Mouse (Mus musculus) CH12.LX (cell line): ENCODE data around the gene Tagln2. TPM values are rescaled to one million over a fixed set of nuclear protein-coding genes. Genes with fewer than 3 reads are reported as not detected.

Source experiments
- DNase-seq: peaks from one replicate; pipeline ENCODE4 v3.0.0-alpha.2; 2013; ENCODE audit errors: extremely low read depth
- H3K27ac ChIP-seq: 2 replicates; pipeline ENCODE4 v1.5.1; 2012; ENCODE audit warnings: low read depth, mild to moderate bottlenecking, control low read depth, moderate library complexity; ENCODE audit not compliant: insufficient read depth
- H3K27me3 ChIP-seq: replicated peaks from 2 replicates; pipeline ENCODE3; 2012; ENCODE audit warnings: inconsistent platforms
- H3K36me3 ChIP-seq, 2 experiments: replicated peaks in 1 of 2; 2 replicates each; pipeline versions ENCODE3 to v1.6.1; 2012; ENCODE audit warnings: inconsistent platforms in 1 of 2, low read length in 1 of 2, mild to moderate bottlenecking in 1 of 2, mixed read lengths in 1 of 2, moderate library complexity in 1 of 2; ENCODE audit not compliant: control insufficient read depth in 1 of 2, insufficient read depth in 1 of 2
- H3K4me1 ChIP-seq, 2 experiments: 2 replicates each; pipeline ENCODE4 v1.6.1; 2012; ENCODE audit warnings: inconsistent platforms in 1 of 2, moderate library complexity in 1 of 2; ENCODE audit not compliant: insufficient read depth in 2 of 2, control insufficient read depth in 1 of 2
- H3K4me2 ChIP-seq: 2 replicates; pipeline ENCODE4 v1.6.1; 2012; ENCODE audit warnings: low read depth, mild to moderate bottlenecking, control low read depth; ENCODE audit not compliant: poor library complexity, insufficient read depth, severe bottlenecking
- H3K4me3 ChIP-seq, 3 experiments: fragments of 150-350 bp in 1 of 3; sonication (generic) in 1 of 3; replicated peaks in 1 of 3; 2 replicates each; pipeline versions ENCODE3 to v1.5.1; 2011 to 2012; ENCODE audit warnings: low read depth in 2 of 3, low read length in 2 of 3, mild to moderate bottlenecking in 2 of 3, moderate library complexity in 2 of 3, control low read depth in 1 of 3, improper control_type of control experiment in 1 of 3, inconsistent platforms in 1 of 3, mixed read lengths in 1 of 3; ENCODE audit not compliant: poor library complexity in 1 of 3
- H3K79me2 ChIP-seq: replicated peaks from 2 replicates; pipeline ENCODE4 v1.6.1; 2012; ENCODE audit warnings: mild to moderate bottlenecking, moderate library complexity; ENCODE audit not compliant: control insufficient read depth, poor library complexity, insufficient read depth, severe bottlenecking; ENCODE audit errors: extremely low read depth
- H3K9ac ChIP-seq: 2 replicates; pipeline ENCODE4 v1.6.1; 2012; ENCODE audit warnings: low read depth, mild to moderate bottlenecking, control low read depth, moderate library complexity; ENCODE audit not compliant: insufficient read depth
- H3K9me3 ChIP-seq: replicated peaks from 2 replicates; pipeline ENCODE3; 2012; ENCODE audit warnings: low read length, inconsistent platforms, mixed read lengths
- CHD1 ChIP-seq: IDR thresholded peaks from 2 replicates; pipeline ENCODE4 v1.6.1; 2012; ENCODE audit warnings: low read depth, low read length, improper control_type of control experiment, inconsistent platforms
- CTCF ChIP-seq, 2 experiments: IDR thresholded peaks in 1 of 2; conservative IDR thresholded peaks in 1 of 2; 2 replicates each; pipeline ENCODE4 v1.5.1; 2011 to 2012; ENCODE audit warnings: low read depth in 2 of 2, low read length in 2 of 2, improper control_type of control experiment in 1 of 2, inconsistent platforms in 1 of 2, mild to moderate bottlenecking in 1 of 2, moderate library complexity in 1 of 2
- E2F4 ChIP-seq: IDR thresholded peaks from 2 replicates; pipeline ENCODE4 v1.6.1; 2011; ENCODE audit warnings: low read depth, low read length, improper control_type of control experiment; ENCODE audit not compliant: insufficient replicate concordance
- ELF1 ChIP-seq: IDR thresholded peaks from 2 replicates; pipeline ENCODE4 v1.6.1; 2014; ENCODE audit warnings: low read depth, mild to moderate bottlenecking, inconsistent platforms, low read length, improper control_type of control experiment
- EP300 ChIP-seq: IDR thresholded peaks from 2 replicates; pipeline ENCODE4 v1.6.1; 2011; ENCODE audit warnings: low read length, improper control_type of control experiment
- HCFC1 ChIP-seq: IDR thresholded peaks from 2 replicates; pipeline ENCODE4 v1.6.1; 2012; ENCODE audit warnings: low read depth, mild to moderate bottlenecking, inconsistent platforms, low read length, improper control_type of control experiment
- JUND ChIP-seq: conservative IDR thresholded peaks from 2 replicates; pipeline ENCODE4 v1.6.1; 2011; ENCODE audit warnings: low read depth, low read length, improper control_type of control experiment
- KAT2A ChIP-seq: IDR thresholded peaks from 2 replicates; pipeline ENCODE4 v1.6.1; 2012; ENCODE audit warnings: low read length, improper control_type of control experiment, inconsistent platforms; ENCODE audit not compliant: insufficient replicate concordance
- MAX ChIP-seq: IDR thresholded peaks from 2 replicates; pipeline ENCODE4 v1.6.1; 2011; ENCODE audit warnings: low read length, improper control_type of control experiment
- MXI1 ChIP-seq: IDR thresholded peaks from 2 replicates; pipeline ENCODE4 v1.6.1; 2011; ENCODE audit warnings: mild to moderate bottlenecking, low read depth, low read length, improper control_type of control experiment
- NRF1 ChIP-seq: IDR thresholded peaks from 2 replicates; pipeline ENCODE4 v1.6.1; 2014; ENCODE audit warnings: low read depth, mild to moderate bottlenecking, inconsistent platforms, low read length, improper control_type of control experiment, moderate library complexity
- PAX5 ChIP-seq: IDR thresholded peaks from 2 replicates; pipeline ENCODE4 v1.6.1; 2012; ENCODE audit warnings: low read length, inconsistent platforms, mixed read lengths
- POLR2A ChIP-seq: IDR thresholded peaks from 2 replicates; pipeline ENCODE4 v1.6.1; 2011; ENCODE audit warnings: low read depth, mild to moderate bottlenecking, improper control_type of control experiment, low read length
- POLR2AphosphoS2 ChIP-seq: IDR thresholded peaks from 2 replicates; pipeline ENCODE4 v1.6.1; 2011; ENCODE audit warnings: low read depth, low read length, improper control_type of control experiment
- SMC3 ChIP-seq: IDR thresholded peaks from 2 replicates; pipeline ENCODE4 v1.6.1; 2011; ENCODE audit warnings: low read depth, low read length, improper control_type of control experiment
- TBP ChIP-seq: conservative IDR thresholded peaks from 2 replicates; pipeline ENCODE4 v1.6.1; 2011; ENCODE audit warnings: low read depth, low read length, improper control_type of control experiment
- TCF12 ChIP-seq: IDR thresholded peaks from 2 replicates; pipeline ENCODE4 v1.6.1; 2014; ENCODE audit warnings: low read depth, mild to moderate bottlenecking, inconsistent platforms, low read length, improper control_type of control experiment
- UBTF ChIP-seq: IDR thresholded peaks from 2 replicates; pipeline ENCODE4 v1.6.1; 2012; ENCODE audit warnings: low read depth, mild to moderate bottlenecking, inconsistent platforms, low read length, improper control_type of control experiment, moderate library complexity
- USF2 ChIP-seq: conservative IDR thresholded peaks from 2 replicates; pipeline ENCODE4 v1.6.1; 2011; ENCODE audit warnings: low read depth, low read length, improper control_type of control experiment
- ZNF384 ChIP-seq: IDR thresholded peaks from 2 replicates; pipeline ENCODE4 v1.6.1; 2012; ENCODE audit warnings: low read depth, low read length, improper control_type of control experiment, inconsistent platforms
- dilution Hi-C: fragments of 300-500 bp; cut with MboI; formaldehyde crosslinking; loops from 2 replicates; pipeline ENCODE4 v1.14.3; 2020; ENCODE audit warnings: low sequenced_read_pairs; ENCODE audit not compliant: extremely low pct_unique_long_range_greater_than_20kb, extremely low pct_ligation_motif_present
- in situ Hi-C: fragments of 300-500 bp; cut with MboI; formaldehyde crosslinking; loops from 3 replicates; pipeline ENCODE4 v1.14.3; 2019; ENCODE audit warnings: low sequenced_read_pairs, low pct_ligation_motif_present, low pct_unique_long_range_greater_than_20kb, mixed read lengths
- polyA plus RNA-seq: library from polyadenylated mRNA; unstranded; fragments of >175 nt; gene quantifications from 2 replicates; pipeline ENCODE4 v1.2.1, GENCODE M21; 2012; ENCODE audit warnings: low read depth; ENCODE audit not compliant: insufficient read length
- total RNA-seq, 2 experiments: library from RNA; depleted of rRNA; stranded (reverse); fragments of 300-350 nt in 1 of 2; fragments of >200 nt in 1 of 2; gene quantifications; 2 replicates each; pipeline ENCODE4 v1.2.3; 2012 to 2014

Gene Tagln2
- total and polyA plus RNA-seq, 3 experiments, result 172 to 337 (median 206) TPM

DNA sequence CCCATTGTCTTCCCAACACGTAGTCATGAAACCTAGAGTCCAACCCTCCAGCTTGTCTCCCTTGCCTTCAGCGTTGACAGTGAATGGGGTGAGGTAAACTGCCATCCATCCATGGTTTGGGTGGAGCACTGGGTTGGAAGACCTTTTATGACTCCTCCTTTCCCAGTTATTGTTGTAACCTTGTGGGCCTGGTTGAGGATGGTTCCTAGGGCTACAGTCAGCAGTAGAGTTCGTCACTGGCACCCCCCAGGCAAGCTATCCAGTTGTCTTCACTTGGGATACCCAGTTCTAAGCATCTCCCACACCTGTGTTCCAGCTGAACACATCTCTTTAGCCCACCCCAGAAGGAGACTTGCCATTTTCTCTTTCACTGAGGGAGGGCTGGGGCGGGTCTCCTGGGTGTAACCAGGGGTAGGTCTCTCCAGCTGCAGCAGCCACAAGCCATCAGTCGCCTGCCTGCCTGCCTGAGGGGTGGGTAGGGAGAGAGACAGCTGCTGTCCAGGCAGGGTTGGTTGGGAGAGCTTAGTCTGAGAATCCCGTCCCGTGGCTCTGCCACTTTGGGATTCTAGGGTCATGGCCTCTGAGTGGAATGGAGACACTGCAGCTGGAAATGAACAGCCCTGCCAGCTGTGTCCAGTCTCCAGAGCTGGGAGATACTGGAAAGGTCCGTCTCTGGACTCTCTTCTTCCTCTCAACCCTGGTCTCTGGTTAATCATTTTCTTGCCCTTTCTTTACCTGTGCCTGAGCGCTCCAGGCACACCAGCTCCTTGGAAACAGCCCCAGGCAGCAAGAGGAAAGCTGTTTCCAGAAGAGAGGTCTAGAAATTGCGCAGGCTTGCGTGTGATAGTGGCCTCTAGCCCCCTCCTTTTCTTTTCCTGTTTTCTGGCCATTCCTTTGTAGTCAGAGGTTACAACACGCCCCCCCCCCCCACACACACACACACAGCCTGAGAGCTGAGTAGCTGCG lies 2.6 kb downstream of the Tagln2 start:
- peak overlapping the region; percentile 59 for H3K27ac ChIP-seq
- peak overlapping the region in 2 of 3 experiments; percentile 88 to 90 for H3K4me3 ChIP-seq
- no peaks in the 10 kb centered on the region for H3K9me3 ChIP-seq
- in situ Hi-C loops (no loop called here), dilution Hi-C loops (no loop called here)
- peaks cover 22 to 53% of the 10 kb centered on the region in 2 experiments for H3K4me1 ChIP-seq
- H3K4me2 ChIP-seq, result peak overlapping the region; percentile 68
- H3K27me3 ChIP-seq, result no peaks in the 10 kb centered on the region
- peaks cover 28 to 65% of the 10 kb centered on the region in 2 experiments for H3K36me3 ChIP-seq
- DNase-seq, result no peak
- TF ChIP-seq ZNF384, result no peak
- TF ChIP-seq PAX5, result no peak
- no peak for TF ChIP-seq MAX
- no peak for TF ChIP-seq MXI1
- TF ChIP-seq E2F4, result no peak
- TF ChIP-seq EP300, result no peak
- TF ChIP-seq HCFC1, result no peak
- TF ChIP-seq KAT2A, result no peak
- no peak for TF ChIP-seq UBTF
- TF ChIP-seq NRF1, result no peak
- H3K9ac ChIP-seq, result peak overlapping the region; percentile 83; the same call in 1 of the 2 replicates
- H3K79me2 ChIP-seq, result peaks cover 47% of the 10 kb centered on the region

DNA sequence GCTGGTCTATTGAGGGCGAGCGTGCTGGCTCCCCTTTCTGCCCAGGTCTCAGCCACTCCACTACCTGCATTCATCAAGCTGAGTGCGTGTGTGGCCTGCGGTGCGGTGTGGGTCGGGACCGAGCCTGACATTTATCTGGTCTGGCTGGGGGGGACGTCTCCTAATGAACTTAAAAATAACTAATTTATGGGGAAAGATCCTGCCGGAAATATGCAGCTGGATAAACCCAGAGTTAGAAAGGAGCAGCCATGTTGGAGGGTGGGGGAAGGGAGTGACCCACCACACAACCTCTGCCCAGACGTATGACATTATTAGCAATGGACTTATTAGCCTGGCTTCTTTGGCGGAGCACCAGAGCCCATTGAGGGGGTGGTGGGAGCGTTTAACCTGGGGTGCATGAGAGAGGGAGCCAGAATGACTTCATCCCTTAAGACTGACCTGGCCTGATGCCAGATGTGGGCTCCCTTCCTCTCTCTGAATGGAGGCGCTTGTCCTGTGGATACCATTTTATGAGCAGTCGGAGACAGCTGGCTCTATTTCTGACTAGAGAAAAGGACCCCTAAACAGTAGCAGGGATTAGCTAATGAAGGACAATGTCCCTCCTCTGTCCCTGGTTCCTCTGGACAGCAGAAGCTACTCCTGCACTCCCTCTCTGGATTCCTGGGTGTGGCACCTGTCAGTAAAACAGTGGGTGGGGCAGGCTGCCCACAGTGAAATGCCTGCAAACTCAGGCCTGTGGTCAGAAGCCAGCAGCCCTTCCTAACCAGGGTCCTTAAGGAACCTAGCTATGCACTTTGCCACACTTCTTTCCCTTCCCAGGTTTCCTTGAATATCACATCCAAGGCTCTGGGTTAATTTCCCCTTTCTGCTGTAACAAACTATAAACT lies 3.5 kb downstream of the Tagln2 start:
- in situ Hi-C loops (no loop called here), dilution Hi-C loops (no loop called here)
- peak overlapping the region; percentile 59 for H3K27ac ChIP-seq
- H3K79me2 ChIP-seq, result peaks cover 47% of the 10 kb centered on the region
- H3K4me1 ChIP-seq, result peaks cover 22 to 59% of the 10 kb centered on the region in 2 experiments
- H3K9ac ChIP-seq, result no peak overlapping the region
- no peak overlapping the region for H3K4me3 ChIP-seq
- TF ChIP-seq POLR2AphosphoS2 (no peak), NRF1 (no peak), CTCF (conservative IDR thresholded peaks at IDR 0.05 in 1 of 2, IDR thresholded peaks at IDR 0.05 in 1 of 2; ENCODE audit: low read depth in 2 of 2, low read length in 2 of 2) (no peak), ELF1 (no peak), PAX5 (no peak), JUND (no peak), EP300 (no peak), TCF12 (no peak), MXI1 (no peak), SMC3 (no peak), USF2 (no peak), CHD1 (no peak), POLR2A (no peak), ZNF384 (no peak), KAT2A (no peak), TBP (no peak)
- no peak for DNase-seq
- no peaks in the 10 kb centered on the region for H3K27me3 ChIP-seq
- H3K9me3 ChIP-seq, result no peaks in the 10 kb centered on the region
- H3K4me2 ChIP-seq, result no peak overlapping the region
- peaks cover 35 to 65% of the 10 kb centered on the region in 2 experiments for H3K36me3 ChIP-seq
